Mouse (Mus musculus): ENCODE data around the gene Nmnat2. TPM values are rescaled to one million over a fixed set of nuclear protein-coding genes. Genes with fewer than 3 reads are reported as not detected.

Nmnat2 gene
- 3.7 and 5.3 TPM in 2 replicates for polyA plus RNA-seq (2014; fragmentation: Nextera tagmentation; extraction: Ambion mirVana)

- no peak within 1 kb of the TSS for H3K27ac ChIP-seq (replicated peaks; ENCODE audit: low read depth, low read length)
- peaks cover 46% of the 10 kb centered on the region for H3K27me3 ChIP-seq (replicated peaks; ENCODE audit: control insufficient read depth, insufficient read depth, low read length)
- peak; percentile 46 for DNase-seq (ENCODE audit: low spot score)
- H3K4me3 ChIP-seq (ENCODE audit: low read depth, low read length), result peak within 1 kb of the TSS; percentile 49
- H3K9me3 ChIP-seq (ENCODE audit: control insufficient read depth, low read length), result no peaks in the 10 kb centered on the region
- peak within 1 kb of the TSS; percentile 75 for H3K4me2 ChIP-seq (ENCODE audit: low read depth, low read length)
- under 1% methylated on average over 38 of the region's 42 CpGs for WGBS
- no peaks in the 10 kb centered on the region for H3K36me3 ChIP-seq (ENCODE audit: control insufficient read depth, insufficient read depth, low read length)
- peak; percentile 82 for ATAC-seq (ENCODE audit: low read depth)
- H3K4me1 ChIP-seq (ENCODE audit: control insufficient read depth, insufficient read depth, low read length), result peaks cover 2% of the 10 kb centered on the region; the same call in 1 of the 2 replicates
- H3K9ac ChIP-seq (ENCODE audit: low read depth, low read length), result peak within 1 kb of the TSS; percentile 49
Observed at GRCm38 (mm10) chr1:152954821-152955523, at the start of gene Nmnat2. Nmnat2 (plus strand) TSS chr1:152954993.

GRCm38 (mm10) chr1:152913483-152914460 is 41.0 kb upstream of the Nmnat2 start:
- Histone ChIP-seq H3K4me1 (ENCODE audit: control insufficient read depth, insufficient read depth, low read length) (no peaks in the 10 kb centered on the region; the same call in 1 of the 2 replicates), H3K4me3 (ENCODE audit: low read depth, low read length) (no peak overlapping the region), H3K9ac (ENCODE audit: low read depth, low read length) (no peak overlapping the region), H3K27me3 (replicated peaks; ENCODE audit: control insufficient read depth, insufficient read depth, low read length) (no peaks in the 10 kb centered on the region), H3K4me2 (ENCODE audit: low read depth, low read length) (no peak overlapping the region), H3K9me3 (ENCODE audit: control insufficient read depth, low read length) (no peaks in the 10 kb centered on the region), H3K36me3 (ENCODE audit: control insufficient read depth, insufficient read depth, low read length) (no peaks in the 10 kb centered on the region), H3K27ac (replicated peaks; ENCODE audit: low read depth, low read length) (no peak overlapping the region)
- WGBS, result 71% methylated on average over 6 of the region's 6 CpGs
- peak; percentile 22 for DNase-seq (ENCODE audit: low spot score)
- ATAC-seq (ENCODE audit: low read depth), result no peak

GRCm38 (mm10) chr1:152915766-152916165 is 39.0 kb upstream of the Nmnat2 start:
- no peaks in the 10 kb centered on the region for H3K27me3 ChIP-seq (replicated peaks; ENCODE audit: control insufficient read depth, insufficient read depth, low read length)
- no peak overlapping the region for H3K9ac ChIP-seq (ENCODE audit: low read depth, low read length)
- ATAC-seq (ENCODE audit: low read depth) (no peak), DNase-seq (ENCODE audit: low spot score) (no peak)
- WGBS, result 17% methylated on average over 5 of the region's 5 CpGs
- no peak overlapping the region for H3K27ac ChIP-seq (replicated peaks; ENCODE audit: low read depth, low read length)
- H3K4me3 ChIP-seq (ENCODE audit: low read depth, low read length), result no peak overlapping the region
- no peaks in the 10 kb centered on the region for H3K36me3 ChIP-seq (ENCODE audit: control insufficient read depth, insufficient read depth, low read length)
- no peak overlapping the region for H3K4me2 ChIP-seq (ENCODE audit: low read depth, low read length)
- H3K4me1 ChIP-seq (ENCODE audit: control insufficient read depth, insufficient read depth, low read length), result no peaks in the 10 kb centered on the region; the same call in 1 of the 2 replicates
- H3K9me3 ChIP-seq (ENCODE audit: control insufficient read depth, low read length), result no peaks in the 10 kb centered on the region

- no peaks in the 10 kb centered on the region for H3K9me3 ChIP-seq (ENCODE audit: control insufficient read depth, low read length)
- no peak overlapping the region for H3K27ac ChIP-seq (replicated peaks; ENCODE audit: low read depth, low read length)
- ATAC-seq (ENCODE audit: low read depth) (no peak), DNase-seq (ENCODE audit: low spot score) (no peak)
- no peaks in the 10 kb centered on the region for H3K27me3 ChIP-seq (replicated peaks; ENCODE audit: control insufficient read depth, insufficient read depth, low read length)
- no peaks in the 10 kb centered on the region for H3K36me3 ChIP-seq (ENCODE audit: control insufficient read depth, insufficient read depth, low read length)
- H3K4me1 ChIP-seq (ENCODE audit: control insufficient read depth, insufficient read depth, low read length), result no peaks in the 10 kb centered on the region; the same call in 1 of the 2 replicates
- H3K4me2 ChIP-seq (ENCODE audit: low read depth, low read length), result no peak overlapping the region
- WGBS, result 82% methylated on average over 5 of the region's 5 CpGs
- H3K9ac ChIP-seq (ENCODE audit: low read depth, low read length), result no peak overlapping the region
- no peak overlapping the region for H3K4me3 ChIP-seq (ENCODE audit: low read depth, low read length)
Observed at GRCm38 (mm10) chr1:152916936-152917335, 37.9 kb upstream of the Nmnat2 start.

- H3K36me3 ChIP-seq (ENCODE audit: control insufficient read depth, insufficient read depth, low read length), result no peaks in the 10 kb centered on the region
- no peak overlapping the region for H3K4me2 ChIP-seq (ENCODE audit: low read depth, low read length)
- H3K27ac ChIP-seq (replicated peaks; ENCODE audit: low read depth, low read length), result no peak overlapping the region
- no peak overlapping the region for H3K9ac ChIP-seq (ENCODE audit: low read depth, low read length)
- no peak for DNase-seq (ENCODE audit: low spot score)
- no peaks in the 10 kb centered on the region for H3K9me3 ChIP-seq (ENCODE audit: control insufficient read depth, low read length)
- no peak for ATAC-seq (ENCODE audit: low read depth)
- 74% methylated on average over 4 of the region's 4 CpGs for WGBS
- no peaks in the 10 kb centered on the region for H3K27me3 ChIP-seq (replicated peaks; ENCODE audit: control insufficient read depth, insufficient read depth, low read length)
- no peaks in the 10 kb centered on the region; the same call in 1 of the 2 replicates for H3K4me1 ChIP-seq (ENCODE audit: control insufficient read depth, insufficient read depth, low read length)
- H3K4me3 ChIP-seq (ENCODE audit: low read depth, low read length), result no peak overlapping the region
Observed at GRCm38 (mm10) chr1:152917626-152918025, 37.2 kb upstream of the Nmnat2 start.

GRCm38 (mm10) chr1:152921786-152922185 is 33.0 kb upstream of the Nmnat2 start:
- Histone ChIP-seq H3K4me3 (ENCODE audit: low read depth, low read length) (no peak overlapping the region), H3K9ac (ENCODE audit: low read depth, low read length) (no peak overlapping the region), H3K36me3 (ENCODE audit: control insufficient read depth, insufficient read depth, low read length) (no peaks in the 10 kb centered on the region), H3K27me3 (replicated peaks; ENCODE audit: control insufficient read depth, insufficient read depth, low read length) (no peaks in the 10 kb centered on the region), H3K4me1 (ENCODE audit: control insufficient read depth, insufficient read depth, low read length) (no peaks in the 10 kb centered on the region), H3K4me2 (ENCODE audit: low read depth, low read length) (no peak overlapping the region), H3K9me3 (ENCODE audit: control insufficient read depth, low read length) (no peaks in the 10 kb centered on the region), H3K27ac (replicated peaks; ENCODE audit: low read depth, low read length) (no peak overlapping the region)
- no peak for ATAC-seq (ENCODE audit: low read depth)
- 86% methylated on average over 3 of the region's 3 CpGs for WGBS
- DNase-seq (ENCODE audit: low spot score), result no peak

GRCm38 (mm10) chr1:152933962-152934361 is 20.8 kb upstream of the Nmnat2 start:
- H3K27ac ChIP-seq (replicated peaks; ENCODE audit: low read depth, low read length), result no peak overlapping the region
- no peaks in the 10 kb centered on the region for H3K36me3 ChIP-seq (ENCODE audit: control insufficient read depth, insufficient read depth, low read length)
- H3K9me3 ChIP-seq (ENCODE audit: control insufficient read depth, low read length), result no peaks in the 10 kb centered on the region
- 56% methylated on average over 11 of the region's 11 CpGs for WGBS
- ATAC-seq (ENCODE audit: low read depth) (no peak), DNase-seq (ENCODE audit: low spot score) (no peak)
- H3K9ac ChIP-seq (ENCODE audit: low read depth, low read length), result no peak overlapping the region
- H3K27me3 ChIP-seq (replicated peaks; ENCODE audit: control insufficient read depth, insufficient read depth, low read length), result no peaks in the 10 kb centered on the region
- no peak overlapping the region for H3K4me3 ChIP-seq (ENCODE audit: low read depth, low read length)
- no peak overlapping the region for H3K4me2 ChIP-seq (ENCODE audit: low read depth, low read length)
- H3K4me1 ChIP-seq (ENCODE audit: control insufficient read depth, insufficient read depth, low read length), result no peaks in the 10 kb centered on the region

GRCm38 (mm10) chr1:152935476-152935875 is 19.3 kb upstream of the Nmnat2 start:
- no peak overlapping the region for H3K9ac ChIP-seq (ENCODE audit: low read depth, low read length)
- 66% methylated on average over 6 of the region's 6 CpGs for WGBS

More at GRCm38 (mm10) chr1:152935476-152935875, 19.3 kb upstream of the Nmnat2 start:
- DNase-seq (ENCODE audit: low spot score), result no peak
- no peaks in the 10 kb centered on the region for H3K36me3 ChIP-seq (ENCODE audit: control insufficient read depth, insufficient read depth, low read length)
- ATAC-seq (ENCODE audit: low read depth), result no peak
- H3K9me3 ChIP-seq (ENCODE audit: control insufficient read depth, low read length), result no peaks in the 10 kb centered on the region
- no peak overlapping the region for H3K4me3 ChIP-seq (ENCODE audit: low read depth, low read length)
- H3K4me1 ChIP-seq (ENCODE audit: control insufficient read depth, insufficient read depth, low read length), result no peaks in the 10 kb centered on the region
- no peaks in the 10 kb centered on the region for H3K27me3 ChIP-seq (replicated peaks; ENCODE audit: control insufficient read depth, insufficient read depth, low read length)
- no peak overlapping the region for H3K27ac ChIP-seq (replicated peaks; ENCODE audit: low read depth, low read length)
- H3K4me2 ChIP-seq (ENCODE audit: low read depth, low read length), result no peak overlapping the region

All from embryonic facial prominence, embryonic 14.5 days (tissue).